Mouse (Mus musculus) thymus, postnatal 36 days (tissue): ENCODE measurements around the gene Agrn.
"Not testable (repeated sequence)": the region's sequence is repeated elsewhere in the genome, so short reads cannot be mapped to it uniquely, and the experiment has no call there.

ENCODE experiments used
- DNase-seq, 2 experiments: peaks; one replicate each; pipeline ENCODE4 v3.0.0; 2022; ENCODE audit warnings: mixed read lengths in 2 of 2

The Agrn gene

DNA sequence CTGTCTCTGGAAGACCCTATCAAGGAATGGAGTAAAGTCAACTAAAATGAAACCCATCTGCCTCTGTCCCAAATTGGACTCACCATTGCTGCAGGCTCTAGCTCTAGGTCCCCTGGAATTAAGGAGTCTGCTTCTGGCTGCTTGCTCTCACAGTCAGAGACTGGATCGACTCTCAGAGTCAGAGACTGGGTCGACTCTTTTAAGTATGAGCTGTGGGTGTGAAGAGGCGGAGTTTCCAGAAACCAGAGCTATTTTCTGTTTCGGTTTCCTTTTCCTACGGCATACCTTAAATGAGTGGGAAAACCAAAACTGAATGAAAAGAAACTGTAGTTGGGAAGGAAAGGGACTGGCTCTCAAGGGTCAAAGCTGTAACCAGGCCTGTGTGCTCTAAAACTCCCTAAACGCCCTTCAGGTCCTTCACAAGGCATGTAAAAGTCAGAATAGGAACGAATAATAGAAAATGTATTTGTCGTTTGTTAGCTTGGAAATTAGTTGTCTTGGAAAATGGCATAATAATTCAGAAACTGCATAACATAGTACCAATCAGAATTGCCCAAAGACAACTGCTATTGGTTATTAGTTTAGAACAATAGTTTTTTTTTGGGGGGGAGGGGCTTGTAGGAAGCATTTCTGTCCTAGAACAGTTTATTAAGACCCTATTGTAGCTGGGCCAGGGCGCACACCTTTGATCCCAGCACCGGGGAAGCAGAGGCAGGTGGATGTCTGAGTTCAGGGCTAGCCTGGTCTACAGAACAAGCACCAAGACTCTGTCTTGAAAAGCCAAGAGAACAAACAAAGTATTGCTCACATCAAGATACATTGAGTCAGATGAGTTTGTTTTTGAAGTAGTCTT is 3.6 kb upstream of the Agrn start, which contains the start of gene Isg15:
Gene Isg15 (minus strand): TSS at position 196 of the 853 bp plus-strand sequence.
- DNase-seq = no peak

DNA sequence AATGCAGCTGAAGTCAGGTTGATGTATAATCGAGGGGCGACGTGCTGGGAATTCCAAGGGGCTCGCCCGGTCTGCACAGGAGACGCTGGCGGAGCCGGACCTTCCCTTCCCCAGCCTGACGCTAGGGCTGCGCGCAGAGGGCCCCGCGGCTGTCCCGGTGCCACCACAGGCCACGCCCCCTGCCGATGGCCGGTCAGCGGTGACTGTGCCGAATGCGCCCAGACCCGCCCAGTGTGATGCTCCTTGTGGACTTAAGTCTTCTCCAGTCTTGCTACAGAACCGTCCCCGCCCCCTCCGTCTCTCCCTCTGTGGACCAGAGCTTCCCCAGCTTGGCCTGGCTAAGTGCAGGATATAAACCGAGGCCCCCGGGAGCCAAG is 529 bp upstream of the Agrn start:
- peak; percentile 58 to 75 for DNase-seq

DNA sequence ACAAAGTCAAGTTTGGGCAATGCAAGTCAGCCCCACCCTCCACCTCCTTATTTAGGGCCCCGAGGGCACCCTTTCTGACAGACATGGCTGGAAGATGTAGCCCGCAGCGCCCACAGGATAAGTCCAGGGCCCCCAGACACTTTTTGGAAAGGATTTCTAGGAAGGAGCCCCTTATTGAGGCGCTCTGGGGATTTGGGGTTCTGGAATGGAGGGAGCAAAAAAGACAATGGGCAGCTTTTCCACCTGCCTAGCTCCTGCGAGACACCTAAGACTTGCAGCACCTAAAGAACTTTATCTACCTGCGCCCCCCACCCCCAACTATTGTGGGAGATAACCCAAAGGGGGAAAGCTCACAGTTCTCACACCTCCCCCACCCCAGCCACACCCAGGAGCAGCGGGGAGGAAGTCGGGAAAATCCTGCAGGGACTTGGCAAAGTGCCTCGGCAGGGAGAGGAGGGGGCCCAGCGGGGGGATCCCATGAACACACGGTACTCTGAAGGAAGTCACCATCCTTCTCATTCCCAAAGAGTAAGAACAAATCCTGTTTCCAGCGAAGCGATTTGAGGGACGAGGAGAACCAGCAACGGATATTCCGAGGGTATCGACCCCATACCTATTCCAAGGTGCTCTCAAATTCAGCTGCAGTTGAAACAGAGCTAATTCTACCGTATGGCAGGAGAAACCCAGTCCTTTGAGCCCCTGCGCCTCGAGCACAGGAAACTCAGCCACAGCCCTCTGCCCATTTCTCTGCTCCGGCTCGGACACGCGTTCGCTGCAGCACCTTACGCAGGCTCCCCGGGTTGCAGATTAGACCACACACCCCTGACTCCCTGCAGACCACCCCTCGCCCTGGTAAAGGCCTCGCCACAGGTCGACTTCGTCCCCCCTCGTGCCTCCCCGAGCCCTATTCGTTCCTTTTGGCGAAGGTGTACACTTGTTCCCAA is 1.1 kb downstream of the Agrn start:
- DNase-seq = peak; percentile 15 to 34

DNA sequence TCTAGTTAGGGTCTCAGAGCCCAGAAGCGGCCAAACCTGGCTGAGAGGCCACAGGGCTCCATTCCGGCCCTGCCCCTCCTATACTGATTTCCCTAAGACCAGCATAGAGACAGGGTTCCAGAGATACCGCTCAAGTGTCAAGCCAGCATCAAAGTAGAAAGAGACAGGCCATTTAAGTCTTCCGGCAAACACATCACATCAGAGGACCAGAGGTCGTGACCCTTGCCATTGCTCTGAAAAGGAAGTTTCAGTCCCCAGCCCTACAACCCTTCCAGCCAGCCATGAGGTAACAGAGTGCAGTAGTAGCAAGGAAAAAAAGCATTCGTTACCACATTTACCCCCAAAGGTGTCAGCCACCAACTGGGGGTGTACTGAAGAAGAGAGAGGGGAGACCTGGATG is 2.9 kb downstream of the Agrn start:
- DNase-seq = no peak

DNA sequence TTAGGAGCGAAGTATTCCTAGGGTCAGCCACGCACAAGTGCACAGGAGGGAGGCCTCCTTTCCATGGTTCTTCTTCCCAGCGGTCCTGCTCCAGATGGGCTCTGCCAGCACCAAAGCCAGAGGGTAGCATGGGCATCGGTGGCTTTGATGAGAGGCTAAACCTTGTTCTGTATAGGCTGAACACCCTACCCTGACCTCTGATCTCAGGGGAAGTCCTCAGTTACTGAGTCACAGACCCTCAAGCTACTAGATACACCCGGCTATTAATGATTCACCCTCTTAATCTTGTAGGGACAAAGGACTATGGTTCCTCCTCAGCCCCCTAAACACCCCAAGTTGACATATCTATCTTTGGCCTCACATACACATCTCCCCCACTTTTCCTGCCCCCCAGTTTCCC is 3.4 kb downstream of the Agrn start:
- DNase-seq = no peak

DNA sequence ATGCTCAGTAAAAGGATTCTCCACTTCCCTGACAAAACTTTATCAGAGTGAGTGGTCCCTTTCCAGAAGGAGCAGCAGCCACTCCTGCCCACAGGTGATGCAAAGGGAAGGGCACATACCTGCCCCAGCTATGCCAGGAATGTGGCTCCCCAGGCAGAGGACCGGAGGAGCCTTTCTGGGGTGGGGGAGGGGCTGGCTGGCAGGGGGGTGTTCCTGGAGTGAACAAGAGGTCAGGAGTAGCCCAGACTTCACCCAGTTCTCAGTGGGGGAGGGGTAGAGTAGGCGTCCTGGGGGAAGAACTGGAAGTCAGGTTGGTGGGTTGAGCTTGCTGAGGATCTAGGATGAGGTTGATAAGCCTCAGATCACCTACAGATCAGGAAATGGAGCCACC is 4.1 kb downstream of the Agrn start:
- no peak for DNase-seq

DNA sequence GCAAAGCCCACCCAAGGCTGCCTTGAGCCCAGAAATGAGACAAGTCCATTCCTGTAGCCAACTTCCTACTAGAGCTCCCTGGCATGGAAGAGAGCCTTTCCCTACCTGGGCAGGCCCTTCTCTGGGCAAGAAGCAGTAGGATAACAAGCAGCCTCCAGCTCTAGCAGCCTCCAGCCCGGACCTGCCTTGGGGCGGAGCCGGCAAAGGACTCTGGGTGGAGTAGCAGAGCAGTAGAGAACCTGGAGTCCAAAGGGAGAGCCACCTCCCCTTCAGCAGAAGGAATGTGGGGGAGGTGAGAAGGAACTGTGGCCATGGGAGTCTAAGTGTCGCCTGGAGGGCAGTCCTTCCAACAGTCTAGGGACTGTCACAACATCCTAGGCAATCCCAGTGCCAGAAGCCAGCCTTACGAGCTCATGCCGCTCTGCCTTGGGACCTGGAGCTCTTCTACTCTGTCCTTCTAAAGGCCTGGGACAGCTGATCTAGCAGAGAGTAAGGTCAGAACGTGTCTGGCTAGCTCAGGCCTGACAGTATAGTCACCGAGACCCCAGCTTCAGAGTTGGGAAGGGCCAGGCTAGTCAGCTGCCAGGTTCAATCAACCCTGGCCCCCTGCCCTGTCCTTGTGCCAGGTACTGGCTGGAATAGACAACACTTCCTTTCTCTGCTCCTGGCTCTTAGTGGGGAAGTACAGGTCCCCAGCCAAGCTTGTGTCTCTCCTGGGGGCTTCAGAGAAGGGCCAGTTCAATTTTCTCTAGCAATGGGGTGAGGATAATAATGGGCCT is 4.7 kb downstream of the Agrn start:
- no peak for DNase-seq

DNA sequence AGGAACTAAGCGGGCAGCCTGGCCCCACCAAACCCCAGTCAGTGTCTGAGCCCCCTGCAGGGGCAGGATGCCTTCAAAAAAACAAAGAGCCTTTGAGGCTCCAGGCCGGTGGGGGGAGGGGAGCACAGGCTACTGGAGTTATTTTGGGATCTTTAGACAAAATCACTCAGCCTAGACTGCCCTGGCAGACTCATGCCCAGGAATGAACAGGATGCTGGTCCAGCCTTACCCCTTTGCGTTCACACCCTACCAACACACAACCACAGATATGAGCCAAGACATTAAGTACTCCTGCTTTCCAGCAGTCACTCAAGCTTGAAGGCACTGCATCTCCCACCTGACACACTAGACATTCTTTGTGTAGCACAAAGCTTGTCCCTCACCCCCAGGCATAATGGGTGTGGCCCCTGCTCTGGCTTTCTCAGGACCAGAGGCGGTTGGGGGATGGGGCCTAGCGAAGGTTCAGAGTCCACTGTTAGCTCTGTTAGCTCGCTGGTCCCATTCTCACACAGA is 8.4 kb downstream of the Agrn start:
- DNase-seq = no peak

DNA sequence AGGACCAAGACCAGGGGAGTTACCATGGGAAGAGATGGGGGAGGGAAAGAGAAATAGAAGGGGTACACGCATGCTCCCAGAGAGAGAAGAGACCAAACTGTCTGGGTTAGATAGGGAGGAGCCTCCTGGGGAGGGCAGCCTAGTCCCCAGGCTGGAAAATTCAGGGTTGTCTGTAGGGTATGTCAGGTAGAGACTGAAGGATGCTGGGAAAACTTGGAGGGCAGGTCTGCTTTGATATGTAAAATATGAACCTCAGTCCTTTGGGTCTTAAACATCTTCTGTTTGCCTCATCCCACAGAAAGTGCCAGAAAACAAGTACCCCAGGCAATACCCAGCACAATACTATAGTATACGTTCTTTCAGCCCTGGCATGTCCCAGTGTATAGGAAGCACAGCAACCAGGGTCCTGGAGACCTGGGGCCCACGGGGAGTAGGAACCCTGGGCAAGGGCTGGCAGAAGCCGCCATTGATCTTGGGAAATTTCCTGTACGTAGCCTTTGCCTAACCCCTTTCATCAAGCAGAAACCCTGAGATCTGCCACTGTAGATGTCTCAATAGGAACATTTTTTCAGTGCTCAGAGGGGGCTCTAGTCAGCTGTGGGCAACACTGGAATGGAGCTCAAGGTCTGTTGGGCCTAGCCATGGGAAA is 9.0 kb downstream of the Agrn start:
- no peak for DNase-seq

DNA sequence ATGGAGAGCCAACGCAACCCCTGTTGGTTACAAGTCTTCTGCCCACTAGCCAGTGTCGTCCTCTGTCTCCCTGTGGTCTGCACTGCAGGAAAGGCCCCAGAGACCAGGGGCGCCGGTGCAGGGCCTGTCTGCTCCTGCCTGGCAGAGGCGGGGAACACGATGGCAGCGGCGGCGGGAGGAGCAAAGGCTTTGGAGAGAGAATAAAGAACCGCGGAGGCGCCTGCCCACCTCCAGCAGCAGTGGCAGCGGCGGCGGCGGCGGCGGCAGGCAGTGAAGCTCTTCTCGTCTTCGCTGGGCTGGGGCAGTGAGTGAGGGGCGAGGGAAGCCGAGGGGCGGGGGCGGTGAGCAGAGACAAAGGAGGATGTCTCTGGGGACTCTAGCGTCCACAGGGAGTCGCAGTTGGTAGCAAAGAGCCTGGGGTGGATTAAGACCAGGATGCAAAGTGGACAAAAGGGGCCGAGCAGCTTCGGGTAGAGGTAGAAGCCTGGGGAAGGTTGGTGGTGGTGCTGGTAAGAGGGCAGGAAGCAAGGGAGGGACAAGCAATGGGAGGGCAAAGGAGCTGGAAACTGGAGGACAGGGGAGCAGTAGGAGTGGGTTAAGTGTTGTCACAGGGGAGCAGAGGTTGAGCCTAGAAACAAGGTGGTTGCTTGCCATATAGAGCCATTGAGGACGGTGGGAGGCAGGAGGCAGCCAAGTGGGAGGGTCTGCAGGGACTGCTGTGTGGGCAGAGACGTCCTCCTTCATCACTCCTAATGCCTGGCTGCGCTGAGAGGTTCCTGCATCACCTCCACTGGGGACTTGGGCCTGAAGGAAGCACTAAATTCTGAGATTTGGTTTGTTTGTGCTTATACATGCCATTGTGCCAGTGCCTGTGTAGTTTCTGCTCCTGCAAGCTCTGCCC is 11.1 kb downstream of the Agrn start:
- DNase-seq = no peak

DNA sequence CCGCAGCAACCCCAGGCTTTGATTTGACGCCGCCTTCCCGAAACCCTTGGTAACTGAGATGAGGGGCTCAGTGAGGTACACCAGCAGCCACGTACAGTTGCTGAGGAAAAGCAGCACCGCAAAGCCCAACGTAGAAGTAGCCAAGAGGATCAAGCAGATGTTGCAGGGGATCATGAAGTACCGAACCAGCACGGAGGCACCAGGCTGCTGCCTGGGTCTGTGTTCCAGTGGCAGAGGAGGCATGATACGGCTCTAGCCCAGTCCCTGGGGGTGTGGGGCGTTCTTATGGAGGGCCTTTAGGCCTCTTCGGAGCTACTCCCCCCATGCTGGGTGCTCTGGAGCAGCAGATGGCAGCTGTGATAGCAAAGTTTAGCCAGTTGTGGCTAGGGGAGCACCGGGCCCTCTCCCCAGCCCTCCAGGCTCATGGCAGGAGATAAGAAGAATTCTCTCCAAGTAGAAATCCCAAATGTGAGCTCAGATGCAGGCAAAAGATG is 11.8 kb downstream of the Agrn start:
- DNase-seq = no peak

DNA sequence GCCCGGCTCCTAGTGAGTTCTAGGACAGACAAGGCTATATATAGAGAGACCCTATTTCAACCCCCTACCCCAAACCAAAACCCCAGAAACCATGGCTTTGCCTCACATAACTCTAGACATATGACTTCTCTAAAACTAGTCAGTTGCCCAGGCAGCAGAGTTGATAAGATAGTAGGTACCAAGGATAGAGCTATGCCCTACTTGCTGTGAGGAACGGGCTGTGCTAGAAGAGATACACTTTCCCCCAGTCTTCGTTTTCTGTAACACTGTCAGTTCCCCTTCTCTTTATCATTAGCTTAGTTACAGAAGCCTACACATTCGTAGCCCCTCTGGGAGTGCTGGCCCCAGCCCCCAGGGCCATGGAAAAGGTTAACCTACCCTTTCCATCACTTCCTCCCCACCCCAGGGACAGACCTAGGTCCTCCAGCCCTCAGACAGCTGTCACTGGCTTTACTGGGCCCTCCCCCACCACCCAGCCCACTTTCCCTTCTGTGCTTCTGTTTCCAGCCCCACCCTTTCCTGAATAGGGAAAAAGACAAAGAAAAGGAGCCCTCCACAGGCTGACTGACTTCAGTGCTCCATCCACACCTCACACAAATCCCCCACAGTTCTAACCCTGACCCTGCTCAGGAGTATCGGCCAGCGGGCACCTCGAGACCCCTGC is 12.9 kb downstream of the Agrn start:
- no peak for DNase-seq

DNA sequence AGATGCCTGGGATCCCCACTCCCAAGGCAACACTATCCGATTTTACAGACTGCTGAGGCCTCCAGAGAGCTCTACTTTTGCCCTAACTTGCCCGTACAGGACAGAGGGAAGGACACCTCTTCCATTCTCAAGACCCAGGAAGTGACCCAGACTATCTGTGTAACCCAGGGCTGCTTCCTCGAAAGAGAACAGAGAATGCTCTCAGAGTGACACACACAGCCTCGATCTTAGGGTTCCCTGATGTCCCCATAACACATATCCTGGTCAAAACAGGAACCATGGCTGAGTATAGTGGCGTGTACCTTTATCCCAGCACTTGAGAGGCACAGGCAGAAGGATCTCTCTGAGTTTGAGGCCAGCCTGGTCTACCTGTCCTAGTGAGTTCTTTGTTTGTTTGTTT is 13.5 kb downstream of the Agrn start:
- no peak for DNase-seq

DNA sequence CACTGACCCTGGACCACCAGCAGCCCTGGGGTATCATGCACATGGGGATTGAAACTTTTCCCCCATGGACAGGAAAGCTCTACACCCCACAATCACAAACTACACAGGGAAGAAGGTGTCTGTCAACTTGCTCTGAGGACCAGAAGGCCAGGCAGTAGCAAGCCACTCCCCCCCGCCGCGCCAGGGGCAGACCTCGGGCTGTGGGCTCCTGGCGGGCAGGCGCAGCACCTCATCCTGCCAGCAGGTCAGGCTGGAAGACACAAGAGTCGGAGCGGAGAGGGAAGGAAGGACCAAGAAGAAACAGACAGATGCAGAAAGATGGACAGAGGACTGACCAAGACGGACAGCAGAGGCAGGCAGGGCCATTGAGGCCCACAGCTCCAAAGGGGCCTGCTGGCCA is 19.7 kb downstream of the Agrn start:
- no peak for DNase-seq

DNA sequence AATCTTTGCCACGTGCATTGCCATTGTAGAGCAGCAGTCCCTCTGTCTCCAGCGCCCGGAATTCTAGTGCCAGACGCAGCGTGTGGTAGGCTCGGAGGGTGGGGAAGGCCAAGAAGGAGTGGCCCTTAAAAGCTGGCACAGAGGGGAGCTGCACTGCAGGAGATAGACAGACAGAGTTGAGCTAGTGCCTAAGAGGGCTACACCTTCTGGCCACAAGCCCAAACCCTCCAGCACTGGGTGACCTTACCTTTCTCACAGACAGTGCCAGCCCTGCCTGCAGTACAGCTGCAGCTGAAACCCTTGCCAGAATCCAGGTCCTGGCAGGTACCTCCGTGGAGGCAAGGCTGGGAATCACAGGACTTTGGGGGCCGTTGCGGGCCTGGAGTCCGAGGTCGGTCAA is 25.5 kb downstream of the Agrn start:
- DNase-seq = no peak

DNA sequence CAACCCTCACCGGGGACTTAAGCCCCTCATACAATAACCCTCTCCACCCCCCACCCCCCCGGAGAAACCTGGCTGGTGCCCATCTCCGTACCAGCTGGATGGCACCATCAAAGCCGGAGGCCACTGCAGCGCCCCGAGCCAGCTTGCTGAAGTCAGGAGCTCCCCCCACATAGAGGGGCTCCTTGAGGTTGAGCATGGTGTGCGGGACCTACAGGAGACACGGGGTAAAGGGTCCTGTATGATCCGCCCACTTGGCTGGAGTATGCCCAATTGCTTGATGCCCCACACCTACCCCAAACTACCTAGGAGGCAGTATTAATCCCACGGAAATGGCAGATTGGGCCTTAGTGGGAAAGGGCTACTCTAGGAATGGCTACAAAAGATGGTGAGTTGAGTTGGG is 28.2 kb downstream of the Agrn start:
- no peak for DNase-seq

DNA sequence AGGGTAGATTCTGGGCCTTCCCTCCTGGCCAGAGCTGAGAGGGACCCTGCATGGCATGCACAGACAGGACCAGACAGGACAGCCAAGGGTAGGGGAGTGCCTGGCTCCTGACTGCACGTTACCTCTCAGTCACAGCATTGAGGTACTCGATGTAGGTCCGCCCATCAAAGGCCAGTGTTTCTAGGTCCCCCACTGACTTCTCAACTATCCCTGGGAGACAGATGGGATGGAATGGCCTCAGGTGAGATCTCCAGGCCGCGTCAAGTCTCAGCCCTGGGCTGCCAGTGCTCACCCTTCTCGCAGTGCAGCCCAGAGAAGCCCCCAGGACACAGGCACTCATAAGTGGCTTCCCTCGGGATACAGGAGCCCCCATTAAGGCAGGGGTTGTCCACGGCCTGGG is 28.7 kb downstream of the Agrn start:
- no peak for DNase-seq

DNA sequence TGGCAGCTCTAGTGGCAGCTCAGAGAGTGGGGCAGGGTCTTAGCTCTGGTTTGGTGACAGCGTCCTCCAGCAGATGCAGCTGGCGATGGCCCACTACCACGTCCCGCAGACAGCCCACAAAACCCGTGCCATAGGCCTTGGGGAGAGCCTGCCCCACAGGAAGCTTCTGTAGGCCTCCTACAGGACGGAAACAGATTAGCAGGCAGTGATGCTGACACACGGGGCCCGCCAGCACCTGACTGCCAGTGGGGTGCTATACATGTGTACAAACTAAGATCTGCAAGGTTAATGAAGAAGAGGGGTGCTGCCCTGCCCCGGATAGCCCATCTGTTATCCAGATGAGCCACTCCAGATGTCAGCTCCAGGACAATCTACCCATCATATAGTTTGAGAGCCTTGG is 30.8 kb downstream of the Agrn start:
- DNase-seq = peak in 1 of 2 experiments; percentile 15

DNA sequence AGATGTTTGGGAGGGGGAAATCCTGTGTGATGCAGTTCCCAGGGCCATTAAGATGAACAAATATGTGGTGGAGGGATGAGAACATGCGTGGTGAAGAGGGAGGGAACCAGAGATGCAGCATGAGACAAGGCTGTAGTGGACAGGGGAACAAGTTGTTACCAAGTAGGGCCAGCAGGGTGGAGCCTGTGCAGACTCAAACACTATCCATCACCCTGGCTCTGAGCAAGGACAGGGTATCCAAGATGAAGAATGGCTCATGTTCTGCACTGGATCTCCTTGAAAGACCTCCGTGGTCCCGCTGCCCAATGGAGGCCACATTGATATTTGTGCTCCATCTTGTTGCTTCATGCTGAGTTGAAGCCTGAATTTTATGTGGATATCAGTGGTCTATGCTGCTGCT is 42.5 kb downstream of the Agrn start:
- DNase-seq = no peak

DNA sequence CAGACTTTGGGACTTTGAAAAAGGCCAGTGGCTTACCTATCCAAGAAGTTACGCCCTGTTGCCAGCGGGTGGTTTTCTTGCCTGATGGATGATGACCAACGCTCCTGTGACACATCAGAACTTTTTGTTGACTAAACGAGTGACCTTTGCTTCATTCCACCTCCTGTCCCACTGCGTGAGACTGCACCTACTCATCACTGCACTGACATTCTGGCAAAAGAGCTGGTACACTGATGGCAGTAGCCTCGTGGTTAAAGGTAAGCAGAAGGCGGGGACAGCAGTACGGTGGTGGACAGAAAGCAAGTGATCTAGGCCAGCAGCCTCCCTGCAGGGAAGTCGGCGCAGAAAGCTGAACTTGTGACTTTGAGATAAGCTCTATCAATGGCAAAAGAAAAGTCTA is 46.4 kb downstream of the Agrn start:
- not testable (repeated sequence) for DNase-seq
